Mouse (Mus musculus): Measurements from ENCODE around the gene Phlda2. TPM values are rescaled to one million over a fixed set of nuclear protein-coding genes. Genes with fewer than 3 reads are reported as not detected.

Phlda2 gene
- total and polyA plus RNA-seq, 2 experiments from 2014 or later = not detected

- Histone ChIP-seq H3K4me1 (ENCODE audit: control insufficient read depth, insufficient read depth) (no peaks in the 10 kb centered on the region), H3K9me3 (replicated peaks; ENCODE audit: control insufficient read depth, low read length) (no peaks in the 10 kb centered on the region), H3K36me3 (replicated peaks; ENCODE audit: control insufficient read depth, insufficient read depth, low read length) (no peaks in the 10 kb centered on the region), H3K27ac (ENCODE audit: low read depth) (no peak overlapping the region), H3K4me2 (ENCODE audit: low read depth, low read length) (no peak overlapping the region), H3K4me3 (ENCODE audit: low read depth, low read length) (no peak overlapping the region), H3K27me3 (ENCODE audit: control insufficient read depth, insufficient read depth, low read length) (peaks cover 7% of the 10 kb centered on the region; the same call in 1 of the 2 replicates), H3K9ac (replicated peaks; ENCODE audit: low read depth, low read length) (no peak overlapping the region)
- no peak for ATAC-seq (ENCODE audit: insufficient read depth, low read depth)
- TF ChIP-seq CTCF (IDR thresholded peaks at IDR 0.05; ENCODE audit: low read depth) (no peak), EP300 (IDR thresholded peaks at IDR 0.05; ENCODE audit: low read depth) (no peak)
- DNase-seq (ENCODE audit: low spot score) = no peak
- 80% methylated on average over 3 of the region's 3 CpGs for WGBS
Measured at GRCm38 (mm10) chr7:143476702-143477335, 26.1 kb downstream of the Phlda2 start.

GRCm38 (mm10) chr7:143475876-143476275, 27.1 kb downstream of the Phlda2 start:
- Histone ChIP-seq H3K27me3 (ENCODE audit: control insufficient read depth, insufficient read depth, low read length) (0 out of 2 replicates have a peak, but pooled peaks cover 2% of the 10 kb centered on the region), H3K9ac (replicated peaks; ENCODE audit: low read depth, low read length) (no peak overlapping the region), H3K4me2 (ENCODE audit: low read depth, low read length) (no peak overlapping the region), H3K9me3 (replicated peaks; ENCODE audit: control insufficient read depth, low read length) (no peaks in the 10 kb centered on the region), H3K4me1 (ENCODE audit: control insufficient read depth, insufficient read depth) (no peaks in the 10 kb centered on the region), H3K27ac (ENCODE audit: low read depth) (no peak overlapping the region), H3K36me3 (replicated peaks; ENCODE audit: control insufficient read depth, insufficient read depth, low read length) (no peaks in the 10 kb centered on the region), H3K4me3 (ENCODE audit: low read depth, low read length) (no peak overlapping the region)
- WGBS = 49% methylated on average over 11 of the region's 11 CpGs
- DNase-seq (ENCODE audit: low spot score) = no peak
- TF ChIP-seq CTCF (IDR thresholded peaks at IDR 0.05; ENCODE audit: low read depth) = no peak
- no peak for TF ChIP-seq EP300 (IDR thresholded peaks at IDR 0.05; ENCODE audit: low read depth)
- no peak for ATAC-seq (ENCODE audit: insufficient read depth, low read depth)

DNA sequence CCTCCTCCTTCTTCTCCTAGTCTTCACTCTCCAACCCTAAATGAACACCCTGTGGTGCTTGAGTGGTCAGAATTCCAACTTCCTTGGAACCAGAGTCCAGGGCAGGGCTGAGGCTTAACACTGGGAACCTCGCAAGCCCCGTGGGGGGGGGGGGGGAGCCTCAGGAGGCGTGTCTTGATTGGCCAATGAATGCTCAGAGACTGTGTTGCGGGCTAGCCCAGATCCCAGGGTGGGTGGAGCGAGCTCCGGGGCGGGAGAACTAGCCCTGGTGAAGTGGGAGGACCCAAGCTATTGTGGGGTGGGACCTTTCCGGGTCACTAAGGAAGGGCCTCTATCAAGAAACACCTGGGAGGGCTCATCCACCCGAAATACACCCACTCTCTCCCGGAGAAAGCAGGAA, 28.1 kb downstream of the Phlda2 start:
- Histone ChIP-seq H3K4me3 (ENCODE audit: low read depth, low read length) (no peak overlapping the region), H3K36me3 (replicated peaks; ENCODE audit: control insufficient read depth, insufficient read depth, low read length) (no peaks in the 10 kb centered on the region), H3K4me1 (ENCODE audit: control insufficient read depth, insufficient read depth) (no peaks in the 10 kb centered on the region), H3K9ac (replicated peaks; ENCODE audit: low read depth, low read length) (no peak overlapping the region), H3K27me3 (ENCODE audit: control insufficient read depth, insufficient read depth, low read length) (no peaks in the 10 kb centered on the region), H3K4me2 (ENCODE audit: low read depth, low read length) (no peak overlapping the region), H3K27ac (ENCODE audit: low read depth) (no peak overlapping the region), H3K9me3 (replicated peaks; ENCODE audit: control insufficient read depth, low read length) (no peaks in the 10 kb centered on the region)
- no peak for DNase-seq (ENCODE audit: low spot score)
- ATAC-seq (ENCODE audit: insufficient read depth, low read depth) = no peak
- TF ChIP-seq EP300 (IDR thresholded peaks at IDR 0.05; ENCODE audit: low read depth) (no peak), CTCF (IDR thresholded peaks at IDR 0.05; ENCODE audit: low read depth) (no peak)
- WGBS = 38% methylated on average over 10 of the region's 10 CpGs

- Histone ChIP-seq H3K4me1 (ENCODE audit: control insufficient read depth, insufficient read depth) (no peaks in the 10 kb centered on the region), H3K9ac (replicated peaks; ENCODE audit: low read depth, low read length) (no peak within 1 kb of the TSS), H3K27me3 (ENCODE audit: control insufficient read depth, insufficient read depth, low read length) (no peaks in the 10 kb centered on the region), H3K4me2 (ENCODE audit: low read depth, low read length) (no peak within 1 kb of the TSS), H3K9me3 (replicated peaks; ENCODE audit: control insufficient read depth, low read length) (no peaks in the 10 kb centered on the region), H3K4me3 (ENCODE audit: low read depth, low read length) (no peak within 1 kb of the TSS), H3K27ac (ENCODE audit: low read depth) (no peak within 1 kb of the TSS), H3K36me3 (replicated peaks; ENCODE audit: control insufficient read depth, insufficient read depth, low read length) (no peaks in the 10 kb centered on the region)
- DNase-seq (ENCODE audit: low spot score) (peak; percentile 28), ATAC-seq (ENCODE audit: insufficient read depth, low read depth) (no peak)
- TF ChIP-seq CTCF (IDR thresholded peaks at IDR 0.05; ENCODE audit: low read depth) = no peak
- TF ChIP-seq EP300 (IDR thresholded peaks at IDR 0.05; ENCODE audit: low read depth) = no peak
- 27% methylated on average over 4 of the region's 4 CpGs for WGBS
Measured at GRCm38 (mm10) chr7:143473347-143474101, 29.4 kb downstream of the Phlda2 start, which contains the start of gene Slc22a18. Gene Slc22a18, plus strand, starts transcription at chr7:143473736.

- 10% methylated on average over 8 of the region's 8 CpGs for WGBS
- peak; percentile 47; the same call in 1 of the 2 replicates for ATAC-seq (ENCODE audit: insufficient read depth, low read depth)
- no peaks in the 10 kb centered on the region for H3K27me3 ChIP-seq (ENCODE audit: control insufficient read depth, insufficient read depth, low read length)
Measured at GRCm38 (mm10) chr7:143469946-143470345, 33.0 kb downstream of the Phlda2 start.

More at GRCm38 (mm10) chr7:143469946-143470345, 33.0 kb downstream of the Phlda2 start:
- H3K4me3 ChIP-seq (ENCODE audit: low read depth, low read length) = no peak overlapping the region
- DNase-seq (ENCODE audit: low spot score) = peak; percentile 70
- no peaks in the 10 kb centered on the region for H3K36me3 ChIP-seq (replicated peaks; ENCODE audit: control insufficient read depth, insufficient read depth, low read length)
- no peak overlapping the region for H3K27ac ChIP-seq (ENCODE audit: low read depth)
- no peaks in the 10 kb centered on the region for H3K9me3 ChIP-seq (replicated peaks; ENCODE audit: control insufficient read depth, low read length)
- H3K4me2 ChIP-seq (ENCODE audit: low read depth, low read length) = no peak overlapping the region
- no peaks in the 10 kb centered on the region for H3K4me1 ChIP-seq (ENCODE audit: control insufficient read depth, insufficient read depth)
- no peak overlapping the region for H3K9ac ChIP-seq (replicated peaks; ENCODE audit: low read depth, low read length)
- TF ChIP-seq EP300 (IDR thresholded peaks at IDR 0.05; ENCODE audit: low read depth) (no peak), CTCF (IDR thresholded peaks at IDR 0.05; ENCODE audit: low read depth) (peak; percentile 87)
